Comparison of ENCODE assay signal across 23 mouse cellular contexts in the genomic region with DNA sequence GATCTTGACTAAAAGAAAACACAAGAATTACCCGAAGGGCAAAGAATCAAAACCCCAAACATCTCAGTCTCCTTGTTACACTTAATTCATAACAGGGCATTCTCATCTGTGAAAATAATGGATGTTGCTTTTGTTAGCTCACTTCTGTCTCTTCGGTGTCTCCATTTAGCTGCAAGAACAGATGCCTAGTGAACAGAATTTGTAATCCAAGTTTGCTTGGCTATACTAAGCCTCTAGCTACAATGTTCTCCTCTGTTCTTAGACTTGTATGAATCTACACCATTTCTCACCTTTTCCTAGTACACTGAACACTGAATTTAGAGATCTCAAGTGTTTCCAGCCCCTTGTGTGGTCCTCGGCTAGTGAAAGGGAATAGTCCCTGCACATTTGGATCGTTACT. TPM values are rescaled to one million over a fixed set of nuclear protein-coding genes. Genes with fewer than 3 reads are reported as not detected.
"Had no signal": no experiment of that assay in that cellular context is flagged by ENCODE, and none has a peak within 500 bp of the region (broad histone marks: within the 10 kb centered on the region; RNA-seq: fewer than 3 reads in every experiment).

No protein-coding gene starts in this region.

- H3K36me3 ChIP-seq: lung, embryonic 15.5 days; midbrain, embryonic 13.5 days; midbrain, embryonic 15.5 days; neural tube, embryonic 12.5 days; stomach, embryonic 15.5 days had no signal

- H3K4me3 ChIP-seq: lung, embryonic 15.5 days; megakaryocyte, embryonic 14.5 days; midbrain, embryonic 13.5 days; midbrain, embryonic 15.5 days; neural tube, embryonic 12.5 days; stomach, embryonic 15.5 days had no signal

- H3K4me2 ChIP-seq: lung, embryonic 15.5 days; midbrain, embryonic 11.5 days; midbrain, embryonic 13.5 days; midbrain, embryonic 15.5 days; neural tube, embryonic 12.5 days; stomach, embryonic 15.5 days had no signal

- H3K4me1 ChIP-seq: lung, embryonic 15.5 days; midbrain, embryonic 13.5 days; midbrain, embryonic 15.5 days; neural tube, embryonic 12.5 days; stomach, embryonic 15.5 days had no signal

- DNase-seq: lung, adult 2 months; lung, postnatal 14 days; lung, postnatal 36 days; right cerebral cortex, postnatal 14 days; thymus, adult 18-20 months; thymus, postnatal 14 days; thymus, postnatal 36 days had no signal

- H3K9me3 ChIP-seq: lung, embryonic 15.5 days; megakaryocyte, embryonic 14.5 days; midbrain, embryonic 13.5 days; midbrain, embryonic 15.5 days; neural tube, embryonic 12.5 days; stomach, embryonic 15.5 days had no signal

- H3K27ac ChIP-seq: lung, embryonic 15.5 days; macrophage; midbrain, embryonic 13.5 days; midbrain, embryonic 15.5 days; neural tube, embryonic 12.5 days; stomach, embryonic 15.5 days; stomach, postnatal 0 days had no signal

- H3K9ac ChIP-seq: lung, embryonic 15.5 days; midbrain, embryonic 13.5 days; midbrain, embryonic 15.5 days; neural tube, embryonic 12.5 days; stomach, embryonic 15.5 days had no signal

- H3K27me3 ChIP-seq: lung, embryonic 15.5 days; megakaryocyte, embryonic 14.5 days; midbrain, embryonic 13.5 days; midbrain, embryonic 15.5 days; neural tube, embryonic 12.5 days; stomach, embryonic 15.5 days had no signal

- ATAC-seq: lung, postnatal 0 days; midbrain, embryonic 13.5 days; midbrain, embryonic 15.5 days had no signal

RNA-seq across cellular contexts. Expression of gene Plscr5, which starts 50.8 kb away (rescaled TPM):
- total RNA-seq: megakaryocyte progenitor cell, adult 5-6 weeks; midbrain, postnatal 0 days; monocyte, adult 5-6 weeks; neutrophil, adult 5-6 weeks had no signal
- polyA plus RNA-seq: lung, adult 2 months; lung, embryonic 15.5 days; lung, postnatal 0 days; macrophage; midbrain, embryonic 11.5 days; midbrain, embryonic 13.5 days; spleen, adult 2 months; stomach, embryonic 15.5 days; stomach, postnatal 0 days; thymus, postnatal 0 days had no signal
